27 mouse cellular contexts compared by ENCODE assay signal in the genomic region with DNA sequence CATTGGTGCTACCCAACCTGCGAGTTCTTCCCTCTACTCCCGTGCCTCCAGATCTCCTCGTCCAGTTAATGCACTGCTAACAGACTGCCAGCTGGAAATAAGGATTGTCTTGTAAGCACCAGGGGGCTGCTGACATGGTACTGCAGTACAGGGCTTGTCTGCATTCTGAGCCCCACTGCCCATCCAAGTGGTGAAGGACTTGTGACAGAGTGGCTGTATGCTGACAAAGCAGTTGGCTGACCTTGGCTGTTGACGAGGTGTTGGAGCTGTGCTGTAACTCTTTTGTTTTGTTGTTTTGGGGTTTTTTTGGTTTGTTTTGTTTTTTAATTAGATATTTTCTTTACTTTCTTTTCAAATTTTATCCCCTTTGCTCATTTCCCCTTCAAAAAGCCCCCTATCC.
"Had no signal": no experiment of that assay in that cellular context is flagged by ENCODE, and none has a peak within 500 bp of the region (broad histone marks: within the 10 kb centered on the region; RNA-seq: fewer than 3 reads in every experiment).

No protein-coding gene starts in this region.

- DNase-seq: left cerebral cortex, postnatal 4 days; liver; liver, embryonic 13.5 days; liver, postnatal 0 days; lung, adult 18-20 months; lung, adult 2 months; lung, embryonic 14.5 days; lung, postnatal 10 days; lung, postnatal 14 days; lung, postnatal 36 days; midbrain, embryonic 14.5 days had no signal

- H3K4me3 ChIP-seq: limb, embryonic 10.5 days; limb, embryonic 12.5 days; limb, embryonic 13.5 days; limb, embryonic 15.5 days; liver, embryonic 12.5 days; liver, embryonic 13.5 days; liver, embryonic 15.5 days; lung, embryonic 15.5 days; megakaryocyte, embryonic 14.5 days; midbrain, embryonic 10.5 days; midbrain, embryonic 12.5 days; midbrain, embryonic 13.5 days; midbrain, embryonic 15.5 days; myocyte; neural tube, embryonic 12.5 days had no signal

- H3K27ac ChIP-seq: limb, embryonic 10.5 days; limb, embryonic 12.5 days; limb, embryonic 13.5 days; limb, embryonic 15.5 days; liver, embryonic 12.5 days; liver, embryonic 13.5 days; liver, embryonic 14.5 days; liver, embryonic 15.5 days; lung, embryonic 15.5 days; macrophage; midbrain, embryonic 10.5 days; midbrain, embryonic 12.5 days; midbrain, embryonic 13.5 days; midbrain, embryonic 15.5 days; neural tube, embryonic 12.5 days had no signal
